Mouse (Mus musculus): ENCODE measurements around the gene Srebf2.
A peak's percentile ranks its signal among the peaks of the same experiment; 100 is the strongest.
"Not testable (repeated sequence)": the region's sequence is repeated elsewhere in the genome, so short reads cannot be mapped to it uniquely, and the experiment has no call there.

The Srebf2 gene

GRCm38 (mm10) chr15:82146770-82147610, at the start of gene Srebf2:
TSS of gene Srebf2 (plus strand) at chr15:82147181.
- DNase-seq (ENCODE audit: low read depth, low spot score): peak; percentile 100

- DNase-seq (ENCODE audit: low read depth, low spot score): peak; percentile 56
These were observed 39.9 kb upstream of the Srebf2 start for GRCm38 (mm10) chr15:82106953-82107555.

- DNase-seq (ENCODE audit: low read depth, low spot score): no peak
These were observed 26.4 kb upstream of the Srebf2 start for GRCm38 (mm10) chr15:82120544-82120943.

GRCm38 (mm10) chr15:82126690-82127089, 20.3 kb upstream of the Srebf2 start:
- DNase-seq (ENCODE audit: low read depth, low spot score): not testable (repeated sequence)

GRCm38 (mm10) chr15:82127426-82128374, 19.3 kb upstream of the Srebf2 start, which contains the start of gene Ccdc134:
TSS of gene Ccdc134 (plus strand) at chr15:82127922.
- peak; percentile 90 for DNase-seq (ENCODE audit: low read depth, low spot score)

- no peak for DNase-seq (ENCODE audit: low read depth, low spot score)
These were observed 18.6 kb upstream of the Srebf2 start for GRCm38 (mm10) chr15:82128398-82128797.

- DNase-seq (ENCODE audit: low read depth, low spot score): no peak
These were observed 16.4 kb upstream of the Srebf2 start for GRCm38 (mm10) chr15:82130599-82130998.

- no peak for DNase-seq (ENCODE audit: low read depth, low spot score)
These were observed 11.6 kb upstream of the Srebf2 start for GRCm38 (mm10) chr15:82135372-82135771.

- peak; percentile 49 for DNase-seq (ENCODE audit: low read depth, low spot score)
These were observed 8.4 kb upstream of the Srebf2 start for GRCm38 (mm10) chr15:82138565-82138964.

GRCm38 (mm10) chr15:82139196-82139595, 7.8 kb upstream of the Srebf2 start:
- DNase-seq (ENCODE audit: low read depth, low spot score): no peak

- no peak for DNase-seq (ENCODE audit: low read depth, low spot score)
These were observed 6.6 kb upstream of the Srebf2 start for GRCm38 (mm10) chr15:82140355-82140754.

- DNase-seq (ENCODE audit: low read depth, low spot score): no peak
These were observed 2.8 kb upstream of the Srebf2 start for GRCm38 (mm10) chr15:82144157-82144556.

GRCm38 (mm10) chr15:82145408-82145807, 1.6 kb upstream of the Srebf2 start:
- DNase-seq (ENCODE audit: low read depth, low spot score): no peak

GRCm38 (mm10) chr15:82145851-82146769, 871 bp upstream of the Srebf2 start:
- DNase-seq (ENCODE audit: low read depth, low spot score): no peak

- peak; percentile 54 for DNase-seq (ENCODE audit: low read depth, low spot score)
These were observed 680 bp downstream of the Srebf2 start for GRCm38 (mm10) chr15:82147611-82148111.

- no peak for DNase-seq (ENCODE audit: low read depth, low spot score)
These were observed 1.5 kb downstream of the Srebf2 start for GRCm38 (mm10) chr15:82148510-82148911.

- DNase-seq (ENCODE audit: low read depth, low spot score): no peak
These were observed 3.1 kb downstream of the Srebf2 start for GRCm38 (mm10) chr15:82150042-82150441.

GRCm38 (mm10) chr15:82151176-82151575, 4.2 kb downstream of the Srebf2 start:
- no peak for DNase-seq (ENCODE audit: low read depth, low spot score)

- DNase-seq (ENCODE audit: low read depth, low spot score): no peak
These were observed 5.0 kb downstream of the Srebf2 start for GRCm38 (mm10) chr15:82152022-82152421.

- DNase-seq (ENCODE audit: low read depth, low spot score): no peak
These were observed 5.5 kb downstream of the Srebf2 start for GRCm38 (mm10) chr15:82152435-82152834.
